10 mouse cellular contexts compared by ENCODE assay signal in genomic region chr3:116113443-116114241, GRCm38 (mm10). TPM values are rescaled to one million over a fixed set of nuclear protein-coding genes. Genes with fewer than 3 reads are reported as not detected.
DNase-seq lines count a peak whose midpoint lies in the region; ATAC-seq lines count a peak whose summit lies in the region.
"Had no signal": no experiment of that assay in that cellular context is flagged by ENCODE, and none has a peak within 500 bp of the region (broad histone marks: within the 10 kb centered on the region; RNA-seq: fewer than 3 reads in every experiment).

No protein-coding gene starts in this region.

- peaks cover 15% of the 10 kb centered on the region for H3K36me3 ChIP-seq in lung, embryonic 15.5 days
- H3K36me3 ChIP-seq in embryonic facial prominence, embryonic 15.5 days = no peaks in the 10 kb centered on the region
- peaks cover 52% of the 10 kb centered on the region for H3K36me3 ChIP-seq in limb, embryonic 10.5 days

- H3K4me1 ChIP-seq in lung, embryonic 15.5 days = peaks cover 19% of the 10 kb centered on the region
- H3K4me1 ChIP-seq in embryonic facial prominence, embryonic 15.5 days = peaks cover 15% of the 10 kb centered on the region
- H3K4me1 ChIP-seq in limb, embryonic 10.5 days = peaks cover 41% of the 10 kb centered on the region

- H3K27me3 ChIP-seq in lung, embryonic 15.5 days = no peaks in the 10 kb centered on the region
- no peaks in the 10 kb centered on the region for H3K27me3 ChIP-seq in embryonic facial prominence, embryonic 15.5 days
- no peaks in the 10 kb centered on the region for H3K27me3 ChIP-seq in limb, embryonic 10.5 days (ENCODE audit: low read depth, poor library complexity, severe bottlenecking)
- H3K27me3 ChIP-seq: Patski had no signal

- no peak overlapping the region for H3K4me2 ChIP-seq in lung, embryonic 15.5 days
- H3K4me2 ChIP-seq in embryonic facial prominence, embryonic 15.5 days (replicated peaks) = peak overlapping the region; percentile 17; the same call in 1 of the 2 replicates

- WGBS in lung, embryonic 15.5 days = 42% methylated on average over 7 of the region's 7 CpGs
- 25% methylated on average over 7 of the region's 7 CpGs for WGBS in embryonic facial prominence, embryonic 15.5 days
- WGBS in limb, embryonic 10.5 days = 11% methylated on average over 7 of the region's 7 CpGs

- no peak for DNase-seq in lung, postnatal 4 days
- peak; percentile 53 for DNase-seq in limb, embryonic 10.5 days (ENCODE audit: low spot score)
- peak; percentile 76 for DNase-seq in retina, postnatal 1 day
- DNase-seq in natural killer cell, adult 2 months (ENCODE audit: low spot score in 2 of 2) = no peak
- DNase-seq in spleen, postnatal 10 days (ENCODE audit: low spot score in 2 of 2) = no peak
- DNase-seq in cerebellum, adult 18-20 months = no peak
- DNase-seq: cerebellum, adult 8-10 months had no signal

- no peaks in the 10 kb centered on the region for H3K9me3 ChIP-seq in lung, embryonic 15.5 days
- H3K9me3 ChIP-seq in embryonic facial prominence, embryonic 15.5 days (replicated peaks) = no peaks in the 10 kb centered on the region
- no peaks in the 10 kb centered on the region for H3K9me3 ChIP-seq in limb, embryonic 10.5 days (replicated peaks)

- no peak overlapping the region for H3K9ac ChIP-seq in lung, embryonic 15.5 days
- H3K9ac ChIP-seq in embryonic facial prominence, embryonic 15.5 days = no peak overlapping the region

- no peak for ATAC-seq in lung, embryonic 15.5 days (ENCODE audit: borderline replicate concordance, extremely low read depth, low FRiP score, low TSS enrichment)
- ATAC-seq in embryonic facial prominence, embryonic 15.5 days (ENCODE audit: insufficient number of reproducible peaks, low FRiP score, low TSS enrichment, low read depth) = no peak

- 0 out of 2 replicates have a peak overlapping the region, but pooled peaks have one; percentile 1 for H3K27ac ChIP-seq in lung, embryonic 15.5 days
- peak overlapping the region; percentile 45; the same call in 1 of the 2 replicates for H3K27ac ChIP-seq in embryonic facial prominence, embryonic 15.5 days (replicated peaks)
- H3K27ac ChIP-seq in limb, embryonic 10.5 days = peak overlapping the region; percentile 80

- no peak overlapping the region for H3K4me3 ChIP-seq in lung, embryonic 15.5 days
- H3K4me3 ChIP-seq in embryonic facial prominence, embryonic 15.5 days (replicated peaks) = no peak overlapping the region
- H3K4me3 ChIP-seq in limb, embryonic 10.5 days = peak overlapping the region; percentile 24; the same call in 1 of the 2 replicates

RNA-seq across cellular contexts. Expression of gene Vcam1, which starts 15.8 kb away (rescaled TPM):
- 94.4 and 106 TPM in 2 replicates for polyA plus RNA-seq in lung, embryonic 15.5 days (2015; fragmentation: Nextera tagmentation; extraction: Ambion mirVana)
- 37.8 and 42.6 TPM in 2 replicates for polyA plus RNA-seq in embryonic facial prominence, embryonic 15.5 days (2015; fragmentation: Nextera tagmentation; extraction: Ambion mirVana)
- 35.6 and 68.9 TPM in 2 replicates for polyA plus RNA-seq in limb, embryonic 10.5 days (2016; fragmentation: Nextera tagmentation; extraction: Ambion mirVana)

Comparison
In these comparisons a context has a peak if more than half of its experiments do, and no peak if none do; other contexts are left out.
1. H3K27ac ChIP-seq: peak in every context shown above with its lines; median percentile 80 in limb, embryonic 10.5 days; 45 in embryonic facial prominence, embryonic 15.5 days; 1 in lung, embryonic 15.5 days.
2. DNase-seq: peak in limb, embryonic 10.5 days (single experiment) and retina, postnatal 1 day (single experiment); none in lung, postnatal 4 days (0 of 2), natural killer cell, adult 2 months (0 of 2), spleen, postnatal 10 days (0 of 2) and cerebellum, adult 18-20 months (0 of 2).